Mouse (Mus musculus) midbrain, embryonic 16.5 days (tissue): ENCODE results near the gene Letmd1. TPM values are rescaled to one million over a fixed set of nuclear protein-coding genes. Genes with fewer than 3 reads are reported as not detected.

Experiments used
- polyA plus RNA-seq: library from polyadenylated mRNA; unstranded; fragments of >200 nt; fragmentation: Nextera tagmentation; extraction: Ambion mirVana; gene quantifications from 2 replicates; pipeline ENCODE4 v1.2.1, GENCODE M21; 2015

The Letmd1 gene
- polyA plus RNA-seq, 1 experiment from 2014 or later, result 57.5 TPM

Other genes starting within 250 kb of the Letmd1 start
- 11.4 and 15.2 TPM in 2 replicates for gene Atf1, start 241.2 kb upstream of the Letmd1 start, polyA plus RNA-seq
- gene Tmprss12, start 188.2 kb upstream of the Letmd1 start, polyA plus RNA-seq, result not detected in 2 replicates
- 3.7 and 4.8 TPM in 2 replicates for gene Mettl7a1, start 164.9 kb upstream of the Letmd1 start, polyA plus RNA-seq
- not detected in 2 replicates for gene Mettl7a3, start 134.1 kb upstream of the Letmd1 start, polyA plus RNA-seq
- gene Methig1, start 115.9 kb upstream of the Letmd1 start, polyA plus RNA-seq, result not detected in 2 replicates
- not detected in 2 replicates for gene Mettl7a2, start 115.8 kb upstream of the Letmd1 start, polyA plus RNA-seq
- gene Higd1c, start 104.5 kb upstream of the Letmd1 start, polyA plus RNA-seq, result not detected in 2 replicates
- gene Gm5475, start 46.9 kb upstream of the Letmd1 start, polyA plus RNA-seq, result 0.10 TPM in 2 replicates
- 23.7 and 24.8 TPM in 2 replicates for gene Slc11a2, start 44.0 kb upstream of the Letmd1 start, polyA plus RNA-seq
- gene Csrnp2, start 26.5 kb downstream of the Letmd1 start, polyA plus RNA-seq, result 48.1 and 51.3 TPM in 2 replicates
- gene Tfcp2, start 83.0 kb downstream of the Letmd1 start, polyA plus RNA-seq, result 38.6 and 43.0 TPM in 2 replicates
- 33.1 and 36.4 TPM in 2 replicates for gene Pou6f1, start 131.0 kb downstream of the Letmd1 start, polyA plus RNA-seq
- gene Dazap2, start 146.3 kb downstream of the Letmd1 start, polyA plus RNA-seq, result 109 and 115 TPM in 2 replicates
- 3.2 and 3.4 TPM in 2 replicates for gene Smagp, start 167.9 kb downstream of the Letmd1 start, polyA plus RNA-seq
- gene Bin2, start 200.5 kb downstream of the Letmd1 start, polyA plus RNA-seq, result 1.2 and 1.4 TPM in 2 replicates
- gene Cela1, start 218.9 kb downstream of the Letmd1 start, polyA plus RNA-seq, result 0.68 and 0.85 TPM in 2 replicates